Mouse (Mus musculus) adrenal gland, adult 18-20 months (tissue): ENCODE data around the gene Srsf12. TPM values are rescaled to one million over a fixed set of nuclear protein-coding genes. Genes with fewer than 3 reads are reported as not detected.

Experiments used
- DNase-seq, 2 experiments: peaks; one replicate each; pipeline ENCODE4 v3.0.0; 2021 to 2022; ENCODE audit warnings: low spot score in 2 of 2
- long read RNA-seq, 2 experiments: library from polyadenylated mRNA; stranded (forward); transcript quantifications; one replicate each; pipeline ENCODE4 v2.0.0; 2021
- total RNA-seq, 2 experiments: library from RNA; stranded (reverse); gene quantifications; 1 replicate in 1 of 2; 2 replicates in 1 of 2; pipeline ENCODE4 v1.2.3; 2021

The Srsf12 gene
- total RNA-seq = 1 to 10 TPM in 1 of 2 experiments, under 1 TPM in 1; 0.86 to 1.0 TPM
- long read RNA-seq, experiment 1, partial matches to known transcripts = 0 of 1 reads
- long read RNA-seq, experiment 1, other reads (novel, unspliced or antisense) = 1 of 1 reads
- long read RNA-seq, experiment 2, partial matches to known transcripts = 0 of 1 reads
- long read RNA-seq, experiment 2, other reads (novel, unspliced or antisense) = 1 of 1 reads

GRCm38 (mm10) chr4:33208881-33209841 lies at the start of gene Srsf12:
TSS of gene Srsf12 (plus strand) at chr4:33208991.
- DNase-seq = peak; percentile 10 to 21

DNA sequence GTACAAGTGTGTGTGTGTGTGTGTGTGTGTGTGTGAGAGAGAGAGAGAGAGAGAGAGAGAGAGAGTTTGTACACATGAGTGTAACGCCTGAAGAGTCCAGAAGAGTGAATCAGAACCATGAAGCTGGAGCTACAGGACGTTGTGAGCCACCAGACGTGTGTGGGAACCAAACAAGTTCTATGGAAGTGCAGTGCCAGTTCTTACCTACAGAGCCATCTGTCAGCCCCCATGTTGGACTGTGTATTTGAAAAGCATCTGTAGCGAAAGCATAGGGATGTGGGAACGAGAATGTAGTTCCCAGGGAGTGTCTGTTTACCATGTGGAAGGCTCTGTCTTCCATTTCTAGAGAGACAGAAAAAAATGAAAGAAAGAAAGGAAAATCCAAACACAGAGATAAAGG lies 25.3 kb upstream of the Srsf12 start:
- DNase-seq = no peak

- peak; percentile 43 to 54 for DNase-seq
Observed at GRCm38 (mm10) chr4:33188164-33188563, 20.6 kb upstream of the Srsf12 start.

DNA sequence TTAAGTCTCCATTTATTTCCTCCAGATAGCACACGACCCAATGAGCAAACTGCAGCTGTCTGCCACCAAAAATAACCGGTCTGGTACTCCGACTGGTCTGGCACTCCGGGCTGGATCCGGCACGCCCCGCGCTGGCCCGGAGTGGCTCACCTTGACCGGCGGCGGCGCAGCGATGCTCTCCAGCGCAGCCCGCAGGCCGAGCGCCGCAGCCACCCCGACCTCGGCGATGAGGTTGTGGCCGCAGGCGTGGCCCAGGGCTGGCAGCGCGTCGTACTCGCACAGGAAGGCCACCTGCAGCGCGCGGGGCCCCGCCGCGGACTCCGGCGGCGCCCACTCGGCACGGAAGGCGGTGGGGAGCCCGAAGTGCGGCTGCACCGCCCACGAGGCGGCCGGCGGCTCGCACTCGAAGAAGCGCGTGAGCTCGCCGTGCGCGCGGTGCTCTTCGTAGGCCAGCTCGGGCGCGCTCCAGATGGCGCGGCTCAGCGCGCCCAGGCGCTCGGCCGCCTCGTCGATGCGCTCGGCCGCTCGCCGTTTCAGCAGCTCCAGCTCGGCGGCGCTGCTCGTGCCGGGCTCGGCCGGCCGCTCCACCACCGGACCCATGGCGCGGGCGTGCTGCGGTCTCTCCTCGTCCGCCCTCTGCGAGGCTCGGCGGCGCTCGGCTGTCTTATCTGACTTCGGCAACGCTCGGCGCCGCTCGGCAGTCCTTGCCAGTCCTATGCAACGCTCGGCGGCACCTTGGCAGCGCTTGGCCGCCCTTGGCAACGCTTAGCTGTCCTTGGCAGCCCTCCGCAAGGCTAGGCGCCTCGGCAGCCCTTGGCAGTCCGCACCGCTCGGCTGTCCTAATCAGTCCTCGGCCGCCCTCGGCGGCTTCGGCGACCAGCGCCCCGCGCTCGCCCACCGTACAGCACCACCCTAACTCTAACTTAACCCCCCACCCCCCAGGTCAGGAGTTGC lies 19.7 kb upstream of the Srsf12 start:
- peak; percentile 79 to 89 for DNase-seq

- no peak for DNase-seq
Observed at GRCm38 (mm10) chr4:33189735-33190036, 19.1 kb upstream of the Srsf12 start, which contains the start of gene Pm20d2. TSS of gene Pm20d2 (minus strand) at chr4:33189737.

DNA sequence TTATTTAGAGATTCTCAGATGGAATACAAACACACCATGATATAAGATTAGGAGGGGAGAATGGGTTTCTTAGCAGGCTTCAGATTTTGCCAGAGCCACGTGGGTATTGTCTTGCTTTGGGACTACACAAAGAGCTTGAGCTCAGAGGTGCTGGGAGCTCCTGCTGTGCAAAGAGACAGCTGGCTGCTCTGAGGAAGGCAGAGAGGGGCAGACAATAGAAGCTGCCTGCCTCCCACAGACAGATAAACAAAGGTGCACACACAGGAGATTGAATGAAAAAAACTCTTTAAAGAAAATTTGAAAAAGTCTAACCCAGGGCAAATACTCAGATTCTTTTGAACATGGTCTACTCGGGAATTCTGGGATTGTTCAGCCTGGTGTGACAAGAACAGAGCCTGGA lies 10.7 kb upstream of the Srsf12 start:
- no peak for DNase-seq

- peak; percentile 51 to 61 for DNase-seq
Observed at GRCm38 (mm10) chr4:33204682-33205081, 4.1 kb upstream of the Srsf12 start.

- no peak for DNase-seq
Observed at GRCm38 (mm10) chr4:33207551-33207950, 1.2 kb upstream of the Srsf12 start.

DNA sequence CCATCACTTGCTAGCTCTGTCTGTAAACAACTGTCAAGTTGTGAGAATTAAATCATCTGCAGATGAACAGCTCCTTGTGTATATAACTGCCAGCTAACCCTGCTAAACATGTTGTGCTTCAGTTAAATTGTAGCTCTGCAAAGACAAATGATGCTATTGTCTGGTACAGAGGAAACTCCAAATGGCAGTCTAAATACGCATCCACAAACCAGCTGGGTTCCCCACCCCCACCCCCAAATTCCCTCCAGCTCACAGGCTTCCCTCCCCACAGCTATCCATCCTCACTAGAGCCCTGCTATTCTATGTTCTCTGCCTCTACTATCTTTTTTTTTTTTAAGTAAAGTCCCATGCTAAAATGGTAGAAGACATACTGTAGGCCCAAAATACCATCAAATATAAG lies 13.1 kb downstream of the Srsf12 start:
- DNase-seq = no peak

GRCm38 (mm10) chr4:33224003-33224675 lies 15.3 kb downstream of the Srsf12 start:
- DNase-seq = no peak

- DNase-seq = no peak
Observed at GRCm38 (mm10) chr4:33227164-33227563, 18.4 kb downstream of the Srsf12 start.

DNA sequence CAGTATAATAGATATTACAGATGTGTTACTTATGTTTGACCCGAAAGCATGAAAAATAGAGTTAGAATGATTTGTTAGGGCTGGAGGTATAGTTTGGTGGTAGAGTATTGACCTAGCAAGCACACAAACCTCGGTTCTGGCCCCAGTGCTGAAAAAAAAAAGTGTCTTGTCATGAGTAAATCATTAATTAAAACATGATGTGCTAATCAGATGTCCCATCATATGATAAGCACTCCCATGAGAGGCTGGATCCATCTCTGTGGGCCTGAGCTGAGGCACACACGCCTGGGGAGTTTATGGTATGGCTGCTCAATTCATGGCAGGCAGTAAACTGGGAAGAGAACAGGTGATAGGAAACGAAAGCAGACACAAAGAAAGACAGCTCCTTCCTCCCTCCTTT lies 20.8 kb downstream of the Srsf12 start:
- no peak for DNase-seq

GRCm38 (mm10) chr4:33230881-33231280 lies 22.1 kb downstream of the Srsf12 start:
- DNase-seq = no peak

GRCm38 (mm10) chr4:33242536-33242935 lies 33.7 kb downstream of the Srsf12 start:
- peak in 1 of 2 experiments; percentile 33 for DNase-seq

DNA sequence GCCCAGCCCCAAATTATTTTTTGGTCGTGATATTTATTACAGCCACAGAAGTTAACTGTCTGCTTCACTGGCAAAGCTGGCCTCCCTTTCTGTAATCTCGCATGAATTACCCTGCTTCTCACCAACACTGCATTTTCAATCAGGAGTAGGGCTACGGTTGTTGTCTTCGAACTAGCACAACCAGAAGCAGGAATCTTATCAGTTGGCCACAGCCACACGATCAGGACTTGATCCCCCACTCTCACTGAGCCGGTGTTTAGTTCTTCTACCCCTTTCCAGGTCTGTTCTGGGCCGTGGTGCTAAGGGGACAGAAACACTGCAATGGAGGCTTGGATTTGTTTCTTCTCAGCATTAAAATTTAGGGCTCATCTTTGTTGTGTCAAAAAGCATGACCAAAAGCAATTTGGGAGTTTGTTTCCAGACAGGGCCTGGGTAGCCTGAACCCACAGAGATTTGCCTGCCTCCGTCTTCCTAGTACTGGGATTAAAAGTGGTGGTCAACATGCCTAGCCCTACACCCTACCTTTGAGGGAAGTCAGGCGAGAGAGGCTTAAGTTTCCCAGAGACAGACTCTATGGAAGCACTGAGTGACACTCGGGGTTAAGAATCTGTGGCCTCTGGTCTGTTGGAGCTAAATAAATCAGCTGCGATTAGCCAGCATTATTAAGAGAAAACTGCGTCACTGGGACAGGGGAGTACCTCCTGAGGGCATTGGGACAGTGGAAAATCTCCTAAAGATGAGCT lies 34.4 kb downstream of the Srsf12 start:
- no peak for DNase-seq

DNA sequence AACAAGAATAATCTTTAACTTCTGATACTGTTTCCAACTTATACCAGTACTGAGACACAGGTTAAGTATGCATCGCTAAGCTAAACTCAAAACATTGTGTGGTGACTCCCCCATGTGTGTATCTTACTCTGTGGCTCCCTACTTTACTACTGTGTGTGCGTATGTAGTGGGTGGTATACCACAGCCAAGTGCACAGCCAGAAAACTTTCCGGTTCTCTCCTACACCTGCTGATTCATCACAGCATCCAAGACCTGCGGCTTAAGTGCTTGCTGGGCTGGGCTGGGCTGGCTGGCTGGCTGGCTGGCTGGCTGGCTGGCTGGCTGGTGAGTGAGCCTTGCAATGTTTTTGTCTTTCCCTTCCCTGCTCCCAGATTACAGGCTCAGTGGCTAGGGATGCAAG lies 35.1 kb downstream of the Srsf12 start:
- no peak for DNase-seq

- no peak for DNase-seq
Observed at GRCm38 (mm10) chr4:33245853-33246395, 37.1 kb downstream of the Srsf12 start.

GRCm38 (mm10) chr4:33247479-33248053 lies 38.8 kb downstream of the Srsf12 start:
- peak; percentile 99 for DNase-seq
